Mouse (Mus musculus): Measurements from ENCODE around the gene Gm13285.

DNA sequence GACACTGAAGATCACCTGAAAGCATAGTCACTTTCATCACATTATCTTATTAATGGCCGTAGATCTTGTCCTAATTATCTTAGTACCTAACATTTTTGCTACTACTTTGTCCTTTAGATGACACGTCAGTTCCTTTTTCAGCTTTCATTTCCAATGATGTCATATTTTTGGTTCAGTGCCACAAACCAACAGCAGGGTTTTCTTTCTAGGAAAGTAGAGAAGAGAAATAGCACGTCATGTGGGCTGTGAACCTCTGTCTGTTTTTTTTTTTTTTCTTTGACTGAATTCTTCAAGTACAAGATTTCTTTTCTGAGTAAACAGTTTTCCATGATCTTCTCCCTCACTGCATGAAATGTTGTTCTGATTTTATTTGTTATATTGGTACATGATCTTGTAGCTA lies 40.6 kb downstream of the Gm13285 start:
- TF ChIP-seq CTCF (IDR thresholded peaks at IDR 0.05 in 2 of 3, conservative IDR thresholded peaks at IDR 0.05 in 1 of 3; ENCODE audit: control insufficient read depth in 1 of 3, insufficient read depth in 1 of 3, low read depth in 2 of 3, low read length in 3 of 3, poor library complexity in 1 of 3, severe bottlenecking in 1 of 3) (no peak), TCF12 (IDR thresholded peaks at IDR 0.05; ENCODE audit: low read depth, low read length) (no peak), CHD1 (IDR thresholded peaks at IDR 0.05; ENCODE audit: low read depth, low read length) (no peak), POLR2A (IDR thresholded peaks at IDR 0.05; ENCODE audit: control insufficient read depth in 1 of 2, insufficient read depth in 1 of 2, low read depth in 1 of 2, low read length in 2 of 2, poor library complexity in 1 of 2) (no peak)

All from MEL (cell line).